Mouse (Mus musculus): Measurements from ENCODE around the gene Mrgbp. TPM values are rescaled to one million over a fixed set of nuclear protein-coding genes. Genes with fewer than 3 reads are reported as not detected.

Mrgbp gene
- total RNA-seq, 2 experiments from 2014 or later = 14.4 to 14.6 TPM

- DNase-seq (ENCODE audit: low spot score) = no peak
- intact Hi-C loops (cut with DNase I) = loop anchor here (2.0 to 10.0 kb wide), 3 partner anchors 94 to 308 kb away; partner anchors contain the start of gene Cables2
Measured at GRCm38 (mm10) chr2:180583154-180583507, 2.0 kb downstream of the Mrgbp start.

- intact Hi-C loops (cut with DNase I) = loop anchor here (10.0 kb wide), 1 partner anchor 314 kb away; the partner anchor contains the start of gene Cables2
- no peak for DNase-seq (ENCODE audit: low spot score)
Measured at GRCm38 (mm10) chr2:180588736-180589122, 7.6 kb downstream of the Mrgbp start.

DNA sequence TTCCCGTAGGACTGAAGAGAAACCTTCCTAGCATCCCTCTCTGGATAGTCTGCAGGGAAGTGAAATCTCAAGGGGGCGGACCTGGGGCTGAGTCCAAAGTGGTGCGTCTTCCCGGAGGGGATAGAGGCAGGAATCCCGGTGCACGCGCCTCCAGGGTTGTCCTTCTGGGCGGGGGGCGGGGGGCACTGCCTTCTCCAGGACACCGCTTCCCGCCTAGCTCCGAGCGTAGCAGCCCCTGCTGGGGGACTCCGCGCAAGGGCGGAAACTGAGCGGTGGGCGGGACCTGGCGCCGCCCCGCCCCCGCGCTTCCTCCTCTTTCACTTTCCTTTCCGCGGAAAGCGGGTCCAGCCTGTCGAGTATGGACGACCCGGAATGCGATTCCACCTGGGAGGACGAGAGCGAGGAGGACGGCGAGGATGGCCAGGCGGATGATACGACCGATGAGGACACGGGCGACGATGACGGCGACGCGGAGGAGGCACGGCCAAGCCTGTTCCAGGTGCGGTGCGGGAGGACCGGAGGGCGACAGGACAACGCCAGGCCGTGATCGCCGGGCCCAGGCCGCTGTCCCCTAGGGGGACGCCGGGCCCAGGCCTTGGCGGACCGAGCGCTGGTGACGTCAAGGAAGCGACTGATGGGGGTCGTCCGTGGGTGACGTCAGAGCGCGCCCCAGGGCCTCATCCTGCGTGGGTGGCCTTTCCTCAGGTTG, 8.2 kb downstream of the Mrgbp start, which contains the start of gene Ogfr:
Gene Ogfr, plus strand, starts transcription at position 123 of the 709 bp plus-strand sequence.
- DNase-seq (ENCODE audit: low spot score) = peak; percentile 68
- intact Hi-C loops (cut with DNase I) = loop anchor here (10.0 kb wide), 1 partner anchor 314 kb away; the partner anchor contains the start of gene Cables2

DNA sequence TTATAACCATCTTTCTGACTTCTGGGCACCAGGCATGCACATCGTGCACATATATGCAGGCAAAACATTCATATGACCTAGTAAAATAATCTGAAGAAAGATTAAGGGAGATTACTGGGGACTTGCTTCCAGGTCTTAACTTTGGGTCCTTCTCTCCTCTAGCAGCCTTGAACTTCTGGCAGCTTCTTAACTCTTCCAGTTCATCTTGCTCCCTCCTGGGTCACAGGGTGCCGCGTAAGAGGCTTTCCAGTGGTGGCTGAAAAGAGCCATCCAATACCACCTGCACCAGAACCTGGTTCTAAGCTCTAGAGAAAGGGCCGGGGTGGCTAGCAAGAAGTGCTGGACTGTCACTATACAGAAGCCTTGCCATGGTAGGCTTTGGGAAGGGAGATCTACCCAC, 16.4 kb downstream of the Mrgbp start, which contains the start of gene Col9a3:
Gene Col9a3, plus strand, starts transcription at position 301 of the 400 bp plus-strand sequence.
- DNase-seq (ENCODE audit: low spot score) = no peak
- intact Hi-C loops (cut with DNase I) = no loop called here

- intact Hi-C loops (cut with DNase I) = no loop called here
- no peak for DNase-seq (ENCODE audit: low spot score)
Measured at GRCm38 (mm10) chr2:180598157-180598705, 17.1 kb downstream of the Mrgbp start.

- intact Hi-C loops (cut with DNase I) = no loop called here
- DNase-seq (ENCODE audit: low spot score) = no peak
Measured at GRCm38 (mm10) chr2:180600569-180601021, 19.5 kb downstream of the Mrgbp start.

DNA sequence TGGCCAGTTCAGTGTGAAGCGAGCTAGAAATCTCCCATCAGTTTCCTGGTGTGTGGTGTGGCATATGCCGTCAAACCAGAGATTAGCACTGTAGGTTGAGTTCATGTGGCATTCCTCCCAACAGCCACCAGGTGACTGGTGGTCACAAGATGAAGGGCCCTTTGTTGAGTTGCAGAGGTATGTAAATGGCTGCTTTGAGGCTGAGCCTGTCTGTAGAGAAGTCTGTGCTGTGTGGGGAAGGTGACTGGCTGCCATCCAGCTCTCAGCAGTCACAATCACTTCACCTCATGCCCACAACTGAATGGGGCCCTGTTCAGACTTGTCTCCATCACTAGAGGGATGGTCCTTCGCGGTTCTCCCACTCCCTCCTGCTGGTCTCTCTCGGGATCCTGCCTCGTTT, 23.7 kb downstream of the Mrgbp start:
- intact Hi-C loops (cut with DNase I) = no loop called here
- DNase-seq (ENCODE audit: low spot score) = no peak

DNA sequence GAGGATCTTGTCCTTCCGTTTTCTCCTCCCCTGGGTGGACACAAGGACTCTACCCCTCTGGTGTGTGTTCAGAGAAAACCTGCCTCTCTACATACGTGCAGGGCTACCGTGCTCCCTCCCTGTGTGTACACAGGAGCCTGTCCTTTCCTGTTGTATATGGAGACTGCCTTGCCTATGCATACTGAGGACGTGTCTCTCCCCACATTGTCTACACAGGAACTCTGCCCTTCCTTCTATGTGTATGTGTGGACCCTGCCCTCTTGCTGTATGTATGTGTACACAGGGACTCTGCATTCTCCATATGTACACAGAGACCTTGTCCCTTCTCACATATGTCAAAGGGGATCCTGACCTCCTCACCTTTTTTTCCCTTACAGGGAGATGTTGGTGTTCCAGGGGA, 29.2 kb downstream of the Mrgbp start:
- intact Hi-C loops (cut with DNase I) = no loop called here
- DNase-seq (ENCODE audit: low spot score) = no peak

DNA sequence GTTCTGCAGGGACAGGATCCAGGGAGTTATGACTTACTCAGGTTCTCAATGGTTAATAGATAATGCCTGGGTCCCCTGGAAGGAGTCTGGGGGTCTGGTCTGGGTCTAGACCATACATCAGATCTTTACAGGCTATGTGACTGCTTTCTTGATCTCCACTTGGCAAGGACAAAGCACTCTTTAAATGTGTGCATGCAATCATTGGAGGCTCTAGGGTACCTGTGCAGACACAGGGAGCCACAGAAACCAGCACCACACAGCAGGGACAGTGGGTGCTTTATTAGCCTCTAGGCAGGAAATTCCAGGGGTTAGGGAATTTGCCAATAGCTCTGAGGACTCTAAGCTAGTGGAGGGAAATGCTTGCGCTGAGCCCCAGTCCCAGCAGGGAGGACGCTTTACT, 30.8 kb downstream of the Mrgbp start:
- intact Hi-C loops (cut with DNase I) = no loop called here

More for the DNA sequence above, 30.8 kb downstream of the Mrgbp start:
- DNase-seq (ENCODE audit: low spot score) = no peak

Other genes starting within 250 kb of the Mrgbp start
- 1 to 10 TPM in 1 of 2 experiments, under 1 TPM in 1; 0.98 to 1.1 TPM for gene Gata5, start 246.6 kb upstream of the Mrgbp start, total RNA-seq (2021)
- gene Slco4a1, start 125.1 kb upstream of the Mrgbp start, total RNA-seq (2021) = not detected
- not detected for gene Ntsr1, start 81.3 kb upstream of the Mrgbp start, total RNA-seq (2021)
- gene Ogfr, start 7.9 kb downstream of the Mrgbp start, total RNA-seq (2021) = 10 to 100 TPM; 33.0 to 34.3 TPM
- gene Col9a3, start 16.5 kb downstream of the Mrgbp start, total RNA-seq (2021) = under 1 TPM; 0.14 to 0.62 TPM
- under 1 TPM in 1 of 2 experiments, not detected in 1; 0.17 TPM for gene Tcfl5, start 61.4 kb downstream of the Mrgbp start, total RNA-seq (2021)
- 10 to 100 TPM; 27.2 to 31.4 TPM for gene Dido1, start 128.7 kb downstream of the Mrgbp start, total RNA-seq (2021)
- 10 to 100 TPM; 62.9 to 64.3 TPM for gene Gid8, start 128.8 kb downstream of the Mrgbp start, total RNA-seq (2021)
- gene Slc17a9, start 144.0 kb downstream of the Mrgbp start, total RNA-seq (2021) = under 1 TPM in 1 of 2 experiments, not detected in 1; 0.39 TPM
- not detected for gene Bhlhe23, start 195.6 kb downstream of the Mrgbp start, total RNA-seq (2021)

Measured in heart, postnatal 25 days (tissue).